Mouse (Mus musculus) liver, embryonic 14.5 days (tissue): ENCODE measurements around the gene Dip2c.

Experiments used
- CTCF ChIP-seq: IDR thresholded peaks from 2 replicates; pipeline ENCODE4 v1.5.1; 2016; ENCODE audit warnings: antibody characterized with exemption, low read depth, control low read depth
- EP300 ChIP-seq: IDR thresholded peaks from 2 replicates; pipeline ENCODE4 v1.6.1; 2016; ENCODE audit warnings: antibody characterized with exemption, low read depth

DNA sequence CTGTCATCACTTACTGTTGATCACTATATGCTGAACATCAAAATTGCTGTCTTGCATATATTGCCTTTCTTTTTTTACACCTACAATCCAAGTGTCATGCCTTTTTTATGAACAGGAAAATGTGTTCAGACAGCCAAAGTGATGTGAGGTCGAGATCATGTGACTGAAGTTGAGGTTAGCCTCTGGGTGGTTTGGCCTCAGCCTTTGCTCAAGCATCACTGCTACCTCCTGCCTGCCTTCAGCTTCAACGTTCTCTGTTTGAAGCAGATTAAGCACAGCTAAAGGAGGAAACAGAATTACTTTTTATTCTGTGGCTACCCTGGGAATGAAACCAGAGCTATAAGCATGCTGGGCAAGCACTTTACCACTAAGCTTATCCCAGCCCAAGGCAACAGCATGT, 13.6 kb downstream of the Dip2c start:
- TF ChIP-seq EP300 (no peak), CTCF (no peak)
